Mouse (Mus musculus): ENCODE measurements around the gene Anxa4. TPM values are rescaled to one million over a fixed set of nuclear protein-coding genes. Genes with fewer than 3 reads are reported as not detected.

Anxa4 gene
- polyA plus RNA-seq, 1 experiment from 2014 or later: 12.1 TPM

- DNase-seq (ENCODE audit: low spot score) (no peak), ATAC-seq (ENCODE audit: insufficient number of reproducible peaks, low FRiP score, low TSS enrichment, low read depth) (no peak)
- Histone ChIP-seq H3K4me3 (ENCODE audit: low read depth, low read length) (no peak overlapping the region), H3K4me1 (ENCODE audit: control insufficient read depth, insufficient read depth, low read length) (0 out of 2 replicates have a peak, but pooled peaks cover 4% of the 10 kb centered on the region), H3K27ac (replicated peaks; ENCODE audit: low read depth, low read length) (no peak overlapping the region), H3K9me3 (ENCODE audit: control insufficient read depth, low read length) (no peaks in the 10 kb centered on the region), H3K36me3 (ENCODE audit: control insufficient read depth, insufficient read depth, low read length) (no peaks in the 10 kb centered on the region), H3K27me3 (ENCODE audit: control insufficient read depth, insufficient read depth, low read length) (no peaks in the 10 kb centered on the region), H3K9ac (ENCODE audit: low read length) (no peak overlapping the region), H3K4me2 (ENCODE audit: low read depth, severe bottlenecking) (no peak overlapping the region)
- WGBS: 48% methylated on average over 4 of the region's 4 CpGs
These were observed 16.7 kb downstream of the Anxa4 start for GRCm38 (mm10) chr6:86776706-86777071.

GRCm38 (mm10) chr6:86776001-86776705 is 17.2 kb downstream of the Anxa4 start:
- Histone ChIP-seq H3K4me1 (ENCODE audit: control insufficient read depth, insufficient read depth, low read length) (0 out of 2 replicates have a peak, but pooled peaks cover 4% of the 10 kb centered on the region), H3K36me3 (ENCODE audit: control insufficient read depth, insufficient read depth, low read length) (no peaks in the 10 kb centered on the region), H3K27me3 (ENCODE audit: control insufficient read depth, insufficient read depth, low read length) (no peaks in the 10 kb centered on the region), H3K9ac (ENCODE audit: low read length) (no peak overlapping the region), H3K27ac (replicated peaks; ENCODE audit: low read depth, low read length) (no peak overlapping the region), H3K9me3 (ENCODE audit: control insufficient read depth, low read length) (no peaks in the 10 kb centered on the region), H3K4me3 (ENCODE audit: low read depth, low read length) (no peak overlapping the region), H3K4me2 (ENCODE audit: low read depth, severe bottlenecking) (no peak overlapping the region)
- no peak for DNase-seq (ENCODE audit: low spot score)
- WGBS: 92% methylated on average over 8 of the region's 8 CpGs
- ATAC-seq (ENCODE audit: insufficient number of reproducible peaks, low FRiP score, low TSS enrichment, low read depth): no peak

- H3K9me3 ChIP-seq (ENCODE audit: control insufficient read depth, low read length): no peaks in the 10 kb centered on the region
- H3K27ac ChIP-seq (replicated peaks; ENCODE audit: low read depth, low read length): no peak overlapping the region
- ATAC-seq (ENCODE audit: insufficient number of reproducible peaks, low FRiP score, low TSS enrichment, low read depth) (no peak), DNase-seq (ENCODE audit: low spot score) (no peak)
- no peaks in the 10 kb centered on the region for H3K27me3 ChIP-seq (ENCODE audit: control insufficient read depth, insufficient read depth, low read length)
- WGBS: 83% methylated on average over 6 of the region's 6 CpGs
- H3K4me2 ChIP-seq (ENCODE audit: low read depth, severe bottlenecking): no peak overlapping the region
- no peaks in the 10 kb centered on the region for H3K36me3 ChIP-seq (ENCODE audit: control insufficient read depth, insufficient read depth, low read length)
- H3K9ac ChIP-seq (ENCODE audit: low read length): no peak overlapping the region
- 0 out of 2 replicates have a peak, but pooled peaks cover 4% of the 10 kb centered on the region for H3K4me1 ChIP-seq (ENCODE audit: control insufficient read depth, insufficient read depth, low read length)
- no peak overlapping the region for H3K4me3 ChIP-seq (ENCODE audit: low read depth, low read length)
These were observed 18.4 kb downstream of the Anxa4 start for GRCm38 (mm10) chr6:86774937-86775336.

- no peak for DNase-seq (ENCODE audit: low spot score)
- Histone ChIP-seq H3K4me2 (ENCODE audit: low read depth, severe bottlenecking) (no peak overlapping the region), H3K9ac (ENCODE audit: low read length) (no peak overlapping the region), H3K4me1 (ENCODE audit: control insufficient read depth, insufficient read depth, low read length) (0 out of 2 replicates have a peak, but pooled peaks cover 4% of the 10 kb centered on the region), H3K36me3 (ENCODE audit: control insufficient read depth, insufficient read depth, low read length) (no peaks in the 10 kb centered on the region), H3K27ac (replicated peaks; ENCODE audit: low read depth, low read length) (no peak overlapping the region), H3K4me3 (ENCODE audit: low read depth, low read length) (no peak overlapping the region), H3K9me3 (ENCODE audit: control insufficient read depth, low read length) (no peaks in the 10 kb centered on the region), H3K27me3 (ENCODE audit: control insufficient read depth, insufficient read depth, low read length) (no peaks in the 10 kb centered on the region)
- no peak for ATAC-seq (ENCODE audit: insufficient number of reproducible peaks, low FRiP score, low TSS enrichment, low read depth)
- 92% methylated on average over 4 of the region's 4 CpGs for whole genome bisulfite sequencing
These were observed 19.6 kb downstream of the Anxa4 start for GRCm38 (mm10) chr6:86773830-86774229.

- Histone ChIP-seq H3K9ac (ENCODE audit: low read length) (no peak overlapping the region), H3K4me2 (ENCODE audit: low read depth, severe bottlenecking) (no peak overlapping the region), H3K36me3 (ENCODE audit: control insufficient read depth, insufficient read depth, low read length) (no peaks in the 10 kb centered on the region), H3K27ac (replicated peaks; ENCODE audit: low read depth, low read length) (no peak overlapping the region), H3K27me3 (ENCODE audit: control insufficient read depth, insufficient read depth, low read length) (no peaks in the 10 kb centered on the region), H3K4me3 (ENCODE audit: low read depth, low read length) (no peak overlapping the region), H3K4me1 (ENCODE audit: control insufficient read depth, insufficient read depth, low read length) (0 out of 2 replicates have a peak, but pooled peaks cover 4% of the 10 kb centered on the region), H3K9me3 (ENCODE audit: control insufficient read depth, low read length) (no peaks in the 10 kb centered on the region)
- ATAC-seq (ENCODE audit: insufficient number of reproducible peaks, low FRiP score, low TSS enrichment, low read depth) (no peak), DNase-seq (ENCODE audit: low spot score) (no peak)
- 81% methylated on average over 7 of the region's 7 CpGs for WGBS
These were observed 20.8 kb downstream of the Anxa4 start for GRCm38 (mm10) chr6:86772631-86773030.

- H3K4me3 ChIP-seq (ENCODE audit: low read depth, low read length): no peak overlapping the region
- WGBS: 87% methylated on average over 4 of the region's 4 CpGs
- no peaks in the 10 kb centered on the region for H3K9me3 ChIP-seq (ENCODE audit: control insufficient read depth, low read length)
- H3K9ac ChIP-seq (ENCODE audit: low read length): no peak overlapping the region
- DNase-seq (ENCODE audit: low spot score): no peak
- no peaks in the 10 kb centered on the region for H3K4me1 ChIP-seq (ENCODE audit: control insufficient read depth, insufficient read depth, low read length)
- no peak for ATAC-seq (ENCODE audit: insufficient number of reproducible peaks, low FRiP score, low TSS enrichment, low read depth)
- H3K27me3 ChIP-seq (ENCODE audit: control insufficient read depth, insufficient read depth, low read length): no peaks in the 10 kb centered on the region
- H3K36me3 ChIP-seq (ENCODE audit: control insufficient read depth, insufficient read depth, low read length): no peaks in the 10 kb centered on the region
- no peak overlapping the region for H3K4me2 ChIP-seq (ENCODE audit: low read depth, severe bottlenecking)
- no peak overlapping the region for H3K27ac ChIP-seq (replicated peaks; ENCODE audit: low read depth, low read length)
These were observed 24.4 kb downstream of the Anxa4 start for GRCm38 (mm10) chr6:86768938-86769337.

GRCm38 (mm10) chr6:86768186-86768776 is 25.1 kb downstream of the Anxa4 start:
- H3K4me2 ChIP-seq (ENCODE audit: low read depth, severe bottlenecking): no peak overlapping the region
- H3K9me3 ChIP-seq (ENCODE audit: control insufficient read depth, low read length): no peaks in the 10 kb centered on the region
- no peaks in the 10 kb centered on the region for H3K36me3 ChIP-seq (ENCODE audit: control insufficient read depth, insufficient read depth, low read length)
- no peaks in the 10 kb centered on the region for H3K4me1 ChIP-seq (ENCODE audit: control insufficient read depth, insufficient read depth, low read length)
- H3K27ac ChIP-seq (replicated peaks; ENCODE audit: low read depth, low read length): no peak overlapping the region
- 94% methylated on average over 4 of the region's 4 CpGs for WGBS
- ATAC-seq (ENCODE audit: insufficient number of reproducible peaks, low FRiP score, low TSS enrichment, low read depth): no peak
- no peak overlapping the region for H3K4me3 ChIP-seq (ENCODE audit: low read depth, low read length)
- no peak for DNase-seq (ENCODE audit: low spot score)
- no peaks in the 10 kb centered on the region for H3K27me3 ChIP-seq (ENCODE audit: control insufficient read depth, insufficient read depth, low read length)
- H3K9ac ChIP-seq (ENCODE audit: low read length): no peak overlapping the region

GRCm38 (mm10) chr6:86767465-86767864 is 25.9 kb downstream of the Anxa4 start:
- H3K4me3 ChIP-seq (ENCODE audit: low read depth, low read length): no peak overlapping the region
- ATAC-seq (ENCODE audit: insufficient number of reproducible peaks, low FRiP score, low TSS enrichment, low read depth) (no peak), DNase-seq (ENCODE audit: low spot score) (no peak)
- 72% methylated on average over 3 of the region's 3 CpGs for WGBS
- H3K9ac ChIP-seq (ENCODE audit: low read length): no peak overlapping the region
- H3K9me3 ChIP-seq (ENCODE audit: control insufficient read depth, low read length): no peaks in the 10 kb centered on the region
- no peaks in the 10 kb centered on the region for H3K36me3 ChIP-seq (ENCODE audit: control insufficient read depth, insufficient read depth, low read length)
- no peak overlapping the region for H3K27ac ChIP-seq (replicated peaks; ENCODE audit: low read depth, low read length)
- H3K4me2 ChIP-seq (ENCODE audit: low read depth, severe bottlenecking): no peak overlapping the region
- no peaks in the 10 kb centered on the region for H3K27me3 ChIP-seq (ENCODE audit: control insufficient read depth, insufficient read depth, low read length)
- H3K4me1 ChIP-seq (ENCODE audit: control insufficient read depth, insufficient read depth, low read length): no peaks in the 10 kb centered on the region

Measured in limb, embryonic 11.5 days (tissue).